Mouse (Mus musculus): ENCODE data around the gene Vps33a.

Gene Vps33a

GRCm38 (mm10) chr5:123572357-123573186, at the start of gene Vps33a:
TSS of gene Vps33a (minus strand) at chr5:123573038.
- DNase-seq: peak; percentile 98

GRCm38 (mm10) chr5:123622421-123622820, 49.6 kb upstream of the Vps33a start:
- DNase-seq: peak; percentile 57

GRCm38 (mm10) chr5:123618558-123618957, 45.7 kb upstream of the Vps33a start:
- peak; percentile 41 for DNase-seq

GRCm38 (mm10) chr5:123614246-123614645, 41.4 kb upstream of the Vps33a start:
- no peak for DNase-seq

- DNase-seq: peak; percentile 84
These were observed 37.0 kb upstream of the Vps33a start for GRCm38 (mm10) chr5:123609843-123610242.

- no peak for DNase-seq
These were observed 36.6 kb upstream of the Vps33a start for GRCm38 (mm10) chr5:123609416-123609815.

- peak; percentile 34 for DNase-seq
These were observed 34.4 kb upstream of the Vps33a start for GRCm38 (mm10) chr5:123607211-123607669.

- no peak for DNase-seq
These were observed 30.7 kb upstream of the Vps33a start for GRCm38 (mm10) chr5:123603496-123603895.

- DNase-seq: no peak
These were observed 29.3 kb upstream of the Vps33a start for GRCm38 (mm10) chr5:123602174-123602573.

- no peak for DNase-seq
These were observed 26.5 kb upstream of the Vps33a start for GRCm38 (mm10) chr5:123599319-123599718.

GRCm38 (mm10) chr5:123593622-123594280, 20.9 kb upstream of the Vps33a start:
- DNase-seq: no peak

- DNase-seq: no peak
These were observed 7.2 kb upstream of the Vps33a start for GRCm38 (mm10) chr5:123580043-123580442.

GRCm38 (mm10) chr5:123576696-123577095, 3.9 kb upstream of the Vps33a start:
- DNase-seq: no peak

- DNase-seq: peak; percentile 28
These were observed 524 bp upstream of the Vps33a start for GRCm38 (mm10) chr5:123573362-123573761.

- no peak for DNase-seq
These were observed 11.7 kb downstream of the Vps33a start for GRCm38 (mm10) chr5:123561128-123561527.

GRCm38 (mm10) chr5:123559588-123559987, 13.2 kb downstream of the Vps33a start:
- no peak for DNase-seq

GRCm38 (mm10) chr5:123556451-123556850, 16.4 kb downstream of the Vps33a start:
- DNase-seq: peak; percentile 77

- no peak for DNase-seq
These were observed 17.1 kb downstream of the Vps33a start for GRCm38 (mm10) chr5:123555693-123556092.

GRCm38 (mm10) chr5:123533801-123534200, 39.0 kb downstream of the Vps33a start:
- DNase-seq: no peak

- no peak for DNase-seq
These were observed 42.8 kb downstream of the Vps33a start for GRCm38 (mm10) chr5:123530056-123530455.

GRCm38 (mm10) chr5:123528641-123529040, 44.2 kb downstream of the Vps33a start:
- no peak for DNase-seq

- DNase-seq: no peak
These were observed 46.8 kb downstream of the Vps33a start for GRCm38 (mm10) chr5:123525916-123526495.

- no peak for DNase-seq
These were observed 47.6 kb downstream of the Vps33a start, which contains the start of gene Gm49027 for GRCm38 (mm10) chr5:123525281-123525680. TSS of gene Gm49027 (minus strand) at chr5:123525488.

GRCm38 (mm10) chr5:123524393-123524750, 48.5 kb downstream of the Vps33a start:
- no peak for DNase-seq

All from cerebellum, adult 9-10 months (tissue).